Mouse (Mus musculus) thymus, postnatal 14 days (tissue): ENCODE data around the gene Ebpl.
"Not testable (repeated sequence)": the region's sequence is repeated elsewhere in the genome, so short reads cannot be mapped to it uniquely, and the experiment has no call there.

Source experiments
- DNase-seq: peaks from one replicate; pipeline ENCODE4 v3.0.0; 2021

Ebpl gene

GRCm38 (mm10) chr14:61327007-61327406 lies 33.2 kb downstream of the Ebpl start:
- not testable (repeated sequence) for DNase-seq

DNA sequence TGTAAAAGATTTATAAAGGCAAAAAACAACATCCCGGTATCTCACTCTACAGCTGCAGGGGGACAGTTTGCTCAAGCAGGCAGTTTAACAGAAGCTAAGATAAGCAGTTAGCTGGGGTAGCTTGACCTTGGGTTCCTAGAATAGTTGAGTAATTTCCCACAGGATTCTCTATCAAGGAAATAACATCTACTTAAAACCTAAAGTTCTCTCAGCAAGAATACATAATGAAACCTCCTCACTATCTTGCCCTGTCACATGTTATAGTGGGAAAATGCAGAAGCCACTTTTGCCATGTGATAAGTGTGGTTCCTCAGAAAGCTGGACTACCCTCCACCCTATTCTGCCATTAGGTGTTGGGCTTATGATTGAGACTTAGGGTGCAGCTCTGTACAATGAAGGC lies 37.5 kb downstream of the Ebpl start:
- DNase-seq, result no peak

DNA sequence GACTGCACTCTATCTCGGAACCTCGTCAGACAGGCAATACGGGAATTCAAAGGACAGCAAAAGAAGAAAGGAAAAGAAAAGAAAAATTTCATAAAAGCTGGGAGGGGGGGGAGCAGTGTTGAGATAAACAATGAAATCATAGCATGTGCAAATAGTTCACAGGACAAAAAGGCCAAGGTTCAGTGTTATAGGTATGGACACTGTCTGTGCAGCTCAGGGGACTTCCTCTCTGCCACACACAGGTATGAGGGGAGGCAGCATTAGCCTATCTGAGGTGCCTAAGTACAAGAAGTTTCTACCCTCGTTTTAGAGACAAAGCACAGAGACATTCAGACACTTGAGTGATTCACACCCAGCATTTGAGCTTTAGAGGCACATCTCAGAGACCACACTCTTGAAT lies 39.0 kb downstream of the Ebpl start:
- no peak for DNase-seq

DNA sequence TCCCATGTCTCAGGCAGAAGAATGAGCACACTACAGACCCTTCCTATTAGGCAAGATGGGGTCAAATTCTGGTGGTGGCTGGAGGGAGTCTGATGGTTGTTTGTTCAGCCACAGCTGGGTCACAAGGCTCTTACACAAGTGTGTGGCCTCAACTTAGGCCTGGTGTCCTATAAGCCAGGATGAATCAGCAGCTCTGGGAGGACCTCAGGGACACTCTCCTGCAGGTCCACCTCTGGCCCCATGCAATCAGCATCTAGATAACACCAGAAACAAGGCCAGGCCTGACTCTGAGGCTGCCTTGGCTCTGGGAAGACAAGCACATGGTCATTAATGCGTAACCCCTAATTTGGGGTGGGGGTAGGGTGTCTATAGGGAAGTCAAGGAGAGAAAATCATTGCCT lies 39.5 kb downstream of the Ebpl start:
- DNase-seq, result no peak

- peak; percentile 71 for DNase-seq
Observed at GRCm38 (mm10) chr14:61316861-61317260, 43.4 kb downstream of the Ebpl start.

- DNase-seq, result no peak
Observed at GRCm38 (mm10) chr14:61310963-61311362, 49.3 kb downstream of the Ebpl start.

- DNase-seq, result no peak
Observed at GRCm38 (mm10) chr14:61310036-61310772, 50.0 kb downstream of the Ebpl start.

DNA sequence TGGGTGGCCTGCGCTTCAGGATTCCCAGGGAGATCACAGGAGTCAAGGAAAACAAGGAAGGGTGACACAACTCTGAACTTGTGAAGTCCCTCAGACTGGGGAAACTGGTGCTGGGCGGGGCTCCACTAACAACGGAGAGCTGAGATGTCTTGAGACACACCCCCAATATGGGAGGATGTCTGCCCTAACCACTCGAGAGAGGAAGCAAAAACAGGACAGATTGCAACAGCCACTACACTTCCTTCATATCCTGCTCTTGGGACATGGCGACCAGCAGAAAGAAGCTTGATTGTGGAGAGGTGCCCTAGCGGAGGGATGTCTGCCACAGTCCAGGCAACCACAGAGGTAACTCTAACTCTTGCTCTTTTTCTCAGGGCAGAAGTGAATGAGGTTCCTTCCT lies 50.6 kb downstream of the Ebpl start, which contains the start of gene Arl11:
Gene Arl11 (plus strand): TSS at position 161 of the 400 bp plus-strand sequence.
- peak; percentile 41 for DNase-seq

- DNase-seq, result no peak
Observed at GRCm38 (mm10) chr14:61303969-61304609, 56.1 kb downstream of the Ebpl start.

DNA sequence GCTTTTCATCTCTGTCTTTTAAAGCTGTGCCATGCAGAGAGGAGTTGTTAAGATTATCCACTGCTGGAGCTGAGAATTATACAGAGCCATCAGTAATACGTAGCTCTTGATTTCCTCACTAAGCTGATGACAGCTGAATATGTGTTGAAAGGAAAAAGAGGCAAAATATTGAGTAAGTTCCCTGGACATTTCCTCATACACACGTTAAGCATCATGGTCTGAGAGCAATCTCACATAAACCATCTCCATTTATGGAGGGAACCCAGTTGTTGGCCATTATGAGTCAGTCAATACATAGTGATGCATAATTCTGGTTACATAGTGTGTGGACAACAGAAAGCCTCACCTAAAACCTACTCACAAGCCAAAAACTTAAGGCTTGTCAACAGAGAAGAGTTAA lies 57.8 kb downstream of the Ebpl start:
- DNase-seq, result no peak

DNA sequence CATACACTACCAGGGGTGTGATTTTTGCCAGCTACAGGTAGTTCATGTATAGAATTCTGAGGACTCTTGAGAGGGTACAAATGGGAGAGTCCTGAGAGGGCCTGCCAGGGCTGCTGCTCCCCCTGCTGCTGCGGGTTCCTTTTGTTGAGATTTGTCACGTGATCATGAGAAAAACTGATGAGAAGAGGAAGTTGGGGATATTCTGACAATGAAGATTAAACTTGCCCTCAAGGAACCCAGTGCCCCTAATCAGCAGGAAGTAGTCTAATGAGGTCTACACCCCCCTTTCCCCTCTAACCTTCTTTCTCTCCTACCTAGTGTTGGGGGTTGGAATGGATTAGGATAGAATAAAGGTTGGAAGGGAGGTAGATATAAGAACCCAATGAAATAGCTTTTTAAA lies 58.9 kb downstream of the Ebpl start:
- no peak for DNase-seq

DNA sequence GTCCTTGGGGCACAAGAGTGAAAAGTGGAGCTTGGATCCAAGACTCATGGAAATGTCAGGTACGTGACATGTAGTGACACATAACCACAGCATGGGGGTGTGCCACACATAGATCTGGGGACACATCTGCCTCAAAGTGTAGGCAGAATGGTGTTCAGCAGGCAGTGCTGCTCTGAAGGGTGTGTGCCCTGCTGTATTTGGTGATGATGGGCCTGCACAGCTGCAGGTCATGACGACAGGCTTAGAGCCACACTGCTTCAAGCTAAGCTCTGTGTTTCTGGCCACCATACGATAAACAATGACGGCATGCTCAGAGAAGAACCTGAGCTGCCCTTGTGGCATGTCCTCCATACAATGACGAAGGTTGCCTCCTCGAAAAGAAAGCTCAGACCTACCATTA lies 60.4 kb downstream of the Ebpl start:
- DNase-seq, result no peak

DNA sequence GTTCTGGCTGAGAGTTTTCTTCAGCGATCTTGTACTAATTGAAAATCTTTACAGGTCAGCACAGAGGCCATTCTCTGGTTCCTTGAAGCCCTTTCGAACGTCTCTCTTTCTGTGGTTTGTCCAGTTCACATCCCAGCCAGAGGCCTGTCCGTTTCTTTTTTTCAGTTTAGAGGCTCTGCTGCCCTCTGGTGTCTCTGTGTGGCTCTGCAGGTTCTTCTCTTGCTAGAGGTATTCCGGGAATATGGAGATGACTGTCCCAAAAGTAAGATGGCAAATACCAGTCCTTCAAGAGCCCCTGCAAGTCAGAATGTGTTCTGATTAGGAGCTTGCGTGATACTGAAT lies 65.5 kb downstream of the Ebpl start:
- peak; percentile 58 for DNase-seq

GRCm38 (mm10) chr14:61293884-61294737 lies 66.1 kb downstream of the Ebpl start:
- peak; percentile 79 for DNase-seq

DNA sequence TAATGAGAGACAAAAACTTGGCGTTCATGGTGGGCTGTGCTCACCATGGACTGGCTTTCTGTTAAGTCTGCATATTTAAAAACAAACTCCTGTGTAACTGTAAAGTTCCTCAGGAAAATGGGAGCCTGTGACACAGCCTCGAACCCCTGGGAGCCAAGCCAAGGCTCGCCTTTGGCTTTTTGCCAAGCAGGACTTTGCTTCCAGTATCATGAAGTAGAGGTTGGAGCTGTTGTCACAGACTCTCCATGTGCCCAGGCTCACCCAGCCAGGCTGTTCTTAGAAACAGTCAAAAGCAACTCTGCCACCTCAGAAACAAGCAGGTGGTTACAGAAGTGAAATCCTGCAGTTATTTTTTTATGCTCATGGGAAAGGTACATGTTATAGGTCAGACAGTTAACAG lies 69.6 kb downstream of the Ebpl start:
- DNase-seq, result no peak

- no peak for DNase-seq
Observed at GRCm38 (mm10) chr14:61288606-61289286, 71.5 kb downstream of the Ebpl start.
